Mouse (Mus musculus) granulocyte monocyte progenitor cell, adult 5-6 weeks (primary cell): ENCODE measurements around the gene Anapc11. TPM values are rescaled to one million over a fixed set of nuclear protein-coding genes. Genes with fewer than 3 reads are reported as not detected.
"Not testable (repeated sequence)": the region's sequence is repeated elsewhere in the genome, so short reads cannot be mapped to it uniquely, and the experiment has no call there.

Source experiments
- ATAC-seq: replicated peaks from 2 replicates; pipeline ENCODE4 v1.8.0; 2016; ENCODE audit warnings: mild to moderate bottlenecking, moderate TSS enrichment, inconsistent platforms; ENCODE audit not compliant: poor library complexity, severe bottlenecking
- total RNA-seq, 2 experiments: library from RNA; stranded (forward) in 1 of 2; stranded (reverse) in 1 of 2; fragments of 200-712, 200-1000 nt in 1 of 2; fragments of >200 nt in 1 of 2; fragmentation: Nextera tagmentation in 1 of 2; gene quantifications; 2 replicates each; pipeline ENCODE4 v1.2.3; 2014 to 2017

Gene Anapc11
- total RNA-seq (2014; fragmentation: Nextera tagmentation) (80.9 and 96.2 TPM in 2 replicates), total RNA-seq (2017) (26.9 and 27.0 TPM in 2 replicates)

DNA sequence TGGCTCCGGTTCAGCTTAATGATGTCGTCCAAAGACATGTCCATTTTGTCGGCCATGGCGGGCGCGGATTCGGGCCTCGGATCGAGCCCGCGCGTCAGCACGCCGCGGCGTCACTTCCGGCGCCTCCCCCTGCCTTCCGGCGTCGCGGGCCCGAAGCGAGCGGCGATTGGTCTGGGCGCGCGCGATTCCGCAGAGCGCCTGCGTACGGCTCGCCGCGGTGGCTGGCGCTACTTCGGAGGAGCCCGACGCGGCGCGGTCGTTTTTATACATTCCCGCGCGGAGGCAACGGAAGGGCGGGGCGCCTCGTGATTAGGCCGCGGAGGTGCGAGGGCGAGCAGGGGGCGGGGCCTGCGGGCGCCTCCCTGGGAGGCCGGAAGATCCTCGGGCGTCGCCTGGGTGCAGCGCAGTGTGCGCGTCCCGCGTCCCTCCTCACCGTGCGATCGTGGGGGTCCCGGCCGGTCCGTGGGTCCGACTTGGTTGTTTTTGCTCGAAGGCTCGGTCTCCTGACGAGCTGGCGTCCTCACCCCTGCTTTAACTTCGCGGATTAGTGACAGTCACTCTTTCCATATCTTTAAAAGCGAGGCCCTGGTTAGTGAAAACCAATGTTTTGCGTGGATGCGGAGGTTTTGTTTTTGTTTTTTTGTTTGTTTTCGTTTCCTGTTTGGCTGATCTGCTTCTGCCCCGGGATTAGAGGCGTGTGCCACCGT, at the start of gene Anapc11, which contains the start of gene Alyref:
Gene Anapc11, plus strand, starts transcription at position 139 of the 707 bp plus-strand sequence.
Gene Alyref, minus strand, starts transcription at position 83 of the 707 bp plus-strand sequence.
- peak; percentile 91 for ATAC-seq

GRCm38 (mm10) chr11:120548786-120549167, 49.4 kb upstream of the Anapc11 start:
- no peak for ATAC-seq

DNA sequence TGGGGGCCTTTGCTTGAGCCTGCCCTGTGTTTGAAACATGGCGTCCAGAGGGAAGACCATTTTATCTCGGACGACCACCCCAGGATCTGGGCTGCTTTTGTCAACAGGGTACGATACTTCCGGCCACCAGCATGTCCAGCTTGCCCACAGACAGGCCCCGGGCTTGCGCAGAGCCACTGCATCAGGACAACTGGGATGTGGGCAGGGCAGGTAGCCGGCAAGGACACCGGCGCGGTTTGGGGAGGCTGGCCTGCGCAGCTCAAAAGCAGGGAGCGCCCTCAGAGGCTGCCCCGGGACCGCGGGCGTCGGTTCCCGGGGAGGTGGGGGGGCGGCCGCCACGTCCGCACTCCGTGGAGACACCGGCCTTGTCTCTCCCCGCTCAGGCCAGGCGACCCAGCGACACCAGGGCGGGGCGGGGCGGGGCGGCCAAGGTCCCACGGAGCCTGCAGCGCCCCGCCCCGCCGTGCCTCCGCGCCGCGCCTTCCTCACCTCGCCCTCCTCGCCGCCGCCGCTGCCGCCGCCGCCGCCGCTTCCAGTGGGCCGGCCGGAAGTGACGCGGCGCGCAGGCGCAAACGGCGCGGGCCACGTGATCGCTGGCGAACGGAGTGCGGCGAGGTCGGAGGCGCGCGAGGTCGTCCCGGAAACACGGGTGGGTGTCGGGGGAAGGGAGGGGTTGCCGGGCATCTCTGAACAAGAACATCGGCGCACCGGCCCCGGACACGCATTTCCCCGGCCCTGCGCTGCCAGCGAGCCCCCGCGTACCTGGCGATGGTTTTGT, 48.9 kb upstream of the Anapc11 start, which contains the start of gene Mcrip1:
Gene Mcrip1, minus strand, starts transcription at position 560 of the 778 bp plus-strand sequence.
- ATAC-seq: peak; percentile 76

- ATAC-seq: no peak
Measured at GRCm38 (mm10) chr11:120549986-120550809, 48.0 kb upstream of the Anapc11 start.

DNA sequence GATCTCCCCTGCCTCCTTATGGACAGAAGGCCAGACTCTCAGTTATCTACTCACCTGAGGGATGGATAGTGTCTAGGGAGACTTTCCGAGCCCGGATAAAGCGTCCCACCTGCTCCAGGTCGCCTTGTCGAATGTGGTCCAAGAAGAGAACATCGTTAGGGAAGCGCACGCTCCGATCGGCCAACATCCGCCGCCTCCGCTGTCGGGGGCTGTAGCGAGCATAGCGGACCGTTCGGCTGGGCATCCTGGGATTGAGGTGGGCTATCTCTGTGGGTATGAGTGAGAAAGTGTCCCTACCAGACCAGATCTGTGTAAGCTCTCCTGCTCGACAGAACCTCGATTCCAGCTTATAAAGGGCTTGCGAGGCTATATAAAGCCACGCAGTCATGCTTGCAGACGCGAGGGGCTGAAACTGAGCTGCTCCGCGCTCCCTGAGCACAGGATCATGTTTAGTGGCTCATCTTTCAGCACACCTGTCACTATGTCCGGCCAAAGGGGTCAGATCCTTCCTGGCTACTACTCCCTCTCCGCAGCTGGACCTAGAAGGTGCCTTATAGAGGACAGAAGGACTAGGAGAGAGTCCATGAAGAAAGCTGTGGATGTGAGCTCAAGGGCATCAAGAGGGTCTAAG, 47.3 kb upstream of the Anapc11 start, which contains the start of gene Ppp1r27:
Gene Ppp1r27, minus strand, starts transcription at position 323 of the 631 bp plus-strand sequence.
- no peak for ATAC-seq

GRCm38 (mm10) chr11:120552736-120553135, 45.5 kb upstream of the Anapc11 start:
- ATAC-seq: no peak

GRCm38 (mm10) chr11:120554834-120555233, 43.4 kb upstream of the Anapc11 start:
- ATAC-seq: peak; percentile 16; the same call in 1 of the 2 replicates

DNA sequence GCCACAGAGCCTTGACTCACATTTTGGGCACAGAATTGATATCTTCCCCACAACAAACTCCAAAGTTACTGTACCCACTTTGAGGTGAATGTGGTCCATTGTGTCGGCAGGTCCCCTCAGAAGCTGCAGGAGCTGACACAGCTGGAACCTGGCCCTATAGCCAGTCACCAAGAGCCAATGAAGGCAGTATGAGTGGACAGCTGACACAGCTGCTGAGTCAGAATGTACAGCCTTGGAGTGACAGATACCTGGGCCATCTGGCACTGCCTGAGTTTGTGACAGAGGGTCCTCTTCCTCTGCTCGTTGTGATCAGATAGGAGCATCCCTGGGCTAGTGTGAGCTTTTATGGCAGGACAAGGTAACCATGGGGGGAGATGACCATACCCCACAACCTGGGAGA, 43.0 kb upstream of the Anapc11 start:
- no peak for ATAC-seq

DNA sequence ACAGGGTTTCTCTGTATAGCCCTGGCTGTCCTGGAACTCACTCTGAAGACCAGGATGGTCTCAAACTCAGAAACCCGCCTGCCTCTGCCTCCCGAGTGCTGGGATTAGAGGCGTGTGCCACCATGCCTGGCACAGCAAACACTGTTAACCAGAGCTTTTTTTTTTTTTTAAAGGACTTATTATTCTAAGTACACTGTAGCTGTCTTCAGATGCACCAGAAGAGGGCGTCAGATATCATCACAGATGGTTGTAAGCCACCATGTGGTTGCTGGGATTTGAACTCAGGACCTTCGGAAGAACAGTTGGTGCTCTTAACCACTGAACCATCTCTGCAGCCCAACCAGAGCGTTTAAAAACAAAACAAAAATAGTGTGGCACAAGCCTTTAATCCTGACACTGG, 39.4 kb upstream of the Anapc11 start:
- not testable (repeated sequence) for ATAC-seq

GRCm38 (mm10) chr11:120560952-120561728, 37.1 kb upstream of the Anapc11 start:
- ATAC-seq: no peak

- ATAC-seq: no peak
Measured at GRCm38 (mm10) chr11:120562949-120563348, 35.3 kb upstream of the Anapc11 start.

DNA sequence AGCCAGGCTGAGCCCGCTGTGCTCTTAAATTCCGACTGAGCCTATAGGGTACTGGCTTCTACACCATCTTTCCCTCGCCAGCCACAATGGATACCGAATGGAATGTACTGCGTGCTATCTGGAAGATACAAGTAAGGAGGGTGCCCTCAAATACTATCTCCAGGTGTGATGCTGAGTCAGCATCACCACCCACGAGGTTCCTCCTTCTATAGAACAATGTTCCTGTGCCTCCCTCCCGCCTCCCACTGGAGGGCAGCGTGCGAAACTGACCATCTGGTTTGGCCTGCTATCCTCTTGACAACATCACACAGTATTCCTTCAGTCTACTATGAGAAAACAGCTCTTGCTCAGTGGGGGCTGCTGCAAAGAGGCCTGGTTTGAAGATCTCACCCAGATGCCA, 33.1 kb upstream of the Anapc11 start:
- ATAC-seq: no peak

- ATAC-seq: no peak
Measured at GRCm38 (mm10) chr11:120568324-120568723, 29.9 kb upstream of the Anapc11 start.

- peak; percentile 36 for ATAC-seq
Measured at GRCm38 (mm10) chr11:120571122-120571521, 27.1 kb upstream of the Anapc11 start.

DNA sequence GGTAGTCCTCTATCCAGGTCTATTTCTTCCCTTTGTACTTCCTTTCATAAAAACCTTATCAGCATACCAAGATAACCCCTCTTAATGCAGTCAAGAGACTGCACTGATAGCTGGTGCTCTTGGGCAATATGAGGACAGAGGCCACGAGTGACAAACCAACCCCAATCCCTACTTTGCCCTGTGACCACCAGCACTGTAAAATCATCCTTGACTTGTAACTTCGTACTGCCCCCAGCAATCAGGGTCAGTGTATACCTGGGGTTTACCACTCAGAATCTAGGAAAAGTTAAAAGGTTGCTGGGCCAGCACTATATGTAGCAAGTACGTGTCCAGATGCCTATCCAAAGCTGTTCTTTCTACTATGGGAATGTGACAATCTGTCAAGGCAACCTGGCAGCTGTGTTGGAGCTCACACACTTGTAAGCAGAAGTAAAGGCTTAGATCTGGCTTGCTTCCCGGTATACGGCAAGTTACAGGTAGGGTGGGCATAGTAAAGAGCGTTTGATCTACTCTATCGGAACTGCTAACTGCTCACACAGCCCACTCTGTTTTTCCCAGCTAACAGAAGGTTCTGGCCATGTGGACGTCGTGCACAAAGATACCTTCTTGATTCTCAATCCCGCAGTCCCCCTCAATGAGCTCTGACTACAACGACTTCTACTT, 26.3 kb upstream of the Anapc11 start:
- ATAC-seq: no peak

DNA sequence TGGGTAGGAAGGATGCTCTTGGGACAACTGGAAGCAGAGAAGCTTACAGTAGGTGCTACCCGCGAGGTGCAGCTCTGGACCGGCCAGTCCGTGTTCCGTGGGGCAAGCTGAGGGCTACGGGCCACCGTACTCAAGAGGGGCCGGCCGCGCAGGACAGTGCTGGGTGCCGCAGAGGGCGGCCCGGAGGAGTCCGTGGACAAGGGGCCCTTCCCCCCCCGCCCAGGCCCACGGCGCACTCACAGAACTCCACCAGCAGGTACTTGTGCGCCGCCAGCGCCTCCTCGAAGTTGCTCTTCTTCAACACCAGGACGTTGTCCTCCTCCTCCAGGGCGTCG, 25.8 kb upstream of the Anapc11 start:
- ATAC-seq: no peak

- peak; percentile 72 for ATAC-seq
Measured at GRCm38 (mm10) chr11:120572752-120573584, 25.3 kb upstream of the Anapc11 start, which contains the start of gene P4hb. Gene P4hb (minus strand): TSS chr11:120573253.
